23 mouse cellular contexts compared by ENCODE assay signal in the genomic region with DNA sequence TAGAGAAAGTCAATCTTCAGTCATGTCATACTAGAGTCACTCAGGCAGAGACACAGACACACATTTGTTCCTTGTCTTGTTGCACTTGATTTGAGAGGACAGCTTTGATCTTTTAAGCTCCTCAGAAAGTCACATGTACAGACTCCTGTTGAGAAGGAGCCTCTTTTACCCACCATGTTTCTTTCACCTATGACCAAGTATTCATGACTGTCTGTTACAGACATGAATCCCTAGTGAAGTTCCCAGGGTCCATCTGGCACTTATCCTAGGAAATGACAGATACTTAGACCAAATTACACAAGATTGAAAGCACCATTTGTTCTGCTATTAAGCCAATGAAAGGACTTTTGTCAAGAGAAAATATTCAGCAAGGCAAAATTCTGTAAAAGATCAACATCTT.
DNase-seq lines count a peak whose midpoint lies in the region; ATAC-seq lines count a peak whose summit lies in the region.
"Had no signal": no experiment of that assay in that cellular context is flagged by ENCODE, and none has a peak within 500 bp of the region (broad histone marks: within the 10 kb centered on the region; RNA-seq: fewer than 3 reads in every experiment).

No protein-coding gene starts in this region.

- DNase-seq in embryonic facial prominence, embryonic 10.5 days (ENCODE audit: low spot score) = no peak
- DNase-seq in hindbrain, embryonic 11.5 days (ENCODE audit: low spot score) = no peak
- peak; percentile 33 for DNase-seq in embryonic facial prominence, embryonic 14.5 days (ENCODE audit: low spot score)
- DNase-seq in retina, embryonic 14.5 days (ENCODE audit: low spot score) = peak; percentile 47
- DNase-seq in gastrocnemius, postnatal 4 days (ENCODE audit: low spot score in 2 of 2) = no peak
- DNase-seq: adrenal gland, adult 2 months; cerebellum, adult 18-20 months; cerebellum, postnatal 36 days; gastrocnemius, postnatal 25 days; heart, adult 2 months; heart, postnatal 14 days; kidney, postnatal 25 days; lung, embryonic 14.5 days; midbrain, embryonic 14.5 days; thymus, postnatal 14 days had no signal

- H3K36me3 ChIP-seq in embryonic facial prominence, embryonic 12.5 days = no peaks in the 10 kb centered on the region
- H3K36me3 ChIP-seq in embryonic facial prominence, embryonic 10.5 days (replicated peaks) = no peaks in the 10 kb centered on the region
- H3K36me3 ChIP-seq in hindbrain, embryonic 16.5 days (ENCODE audit: control insufficient read depth, insufficient read depth, low read length) = no peaks in the 10 kb centered on the region
- H3K36me3 ChIP-seq in hindbrain, embryonic 11.5 days (ENCODE audit: control insufficient read depth, insufficient read depth, low read length) = no peaks in the 10 kb centered on the region
- no peaks in the 10 kb centered on the region for H3K36me3 ChIP-seq in embryonic facial prominence, embryonic 14.5 days (ENCODE audit: control insufficient read depth, insufficient read depth, low read length)
- H3K36me3 ChIP-seq: embryonic facial prominence, embryonic 13.5 days; heart, embryonic 13.5 days; neural tube, embryonic 12.5 days had no signal

- ATAC-seq in embryonic facial prominence, embryonic 12.5 days (ENCODE audit: insufficient number of reproducible peaks, insufficient read depth, low FRiP score, low TSS enrichment) = 0 out of 2 replicates have a peak, but pooled peaks have one; percentile 41
- peak; percentile 88 for ATAC-seq in hindbrain, embryonic 16.5 days
- ATAC-seq in hindbrain, embryonic 11.5 days (ENCODE audit: low FRiP score) = no peak
- ATAC-seq in embryonic facial prominence, embryonic 14.5 days (ENCODE audit: low read depth) = no peak
- ATAC-seq: intestine, postnatal 0 days; Patski had no signal

- no peak overlapping the region for H3K27ac ChIP-seq in embryonic facial prominence, embryonic 12.5 days
- H3K27ac ChIP-seq in embryonic facial prominence, embryonic 10.5 days (replicated peaks) = no peak overlapping the region
- no peak overlapping the region for H3K27ac ChIP-seq in hindbrain, embryonic 16.5 days (ENCODE audit: low read depth, low read length)
- no peak overlapping the region for H3K27ac ChIP-seq in hindbrain, embryonic 11.5 days (ENCODE audit: low read depth, low read length)
- no peak overlapping the region for H3K27ac ChIP-seq in embryonic facial prominence, embryonic 14.5 days (replicated peaks; ENCODE audit: low read depth, low read length)
- H3K27ac ChIP-seq: embryonic facial prominence, embryonic 13.5 days; heart, adult 2 months; heart, embryonic 13.5 days; liver, embryonic 14.5 days; neural tube, embryonic 12.5 days had no signal

- H3K4me2 ChIP-seq in embryonic facial prominence, embryonic 12.5 days (replicated peaks) = no peak overlapping the region
- H3K4me2 ChIP-seq in hindbrain, embryonic 16.5 days (ENCODE audit: low read length) = no peak overlapping the region
- H3K4me2 ChIP-seq in hindbrain, embryonic 11.5 days (replicated peaks; ENCODE audit: low read depth, low read length) = no peak overlapping the region
- no peak overlapping the region for H3K4me2 ChIP-seq in embryonic facial prominence, embryonic 14.5 days (ENCODE audit: low read depth, low read length)
- H3K4me2 ChIP-seq: embryonic facial prominence, embryonic 13.5 days; heart, embryonic 13.5 days; lung, embryonic 14.5 days; neural tube, embryonic 12.5 days had no signal

- no peaks in the 10 kb centered on the region for H3K9me3 ChIP-seq in embryonic facial prominence, embryonic 12.5 days
- no peaks in the 10 kb centered on the region for H3K9me3 ChIP-seq in embryonic facial prominence, embryonic 10.5 days
- H3K9me3 ChIP-seq in hindbrain, embryonic 16.5 days (ENCODE audit: control insufficient read depth, low read length) = no peaks in the 10 kb centered on the region
- no peaks in the 10 kb centered on the region for H3K9me3 ChIP-seq in hindbrain, embryonic 11.5 days (ENCODE audit: control insufficient read depth, low read length)
- no peaks in the 10 kb centered on the region for H3K9me3 ChIP-seq in embryonic facial prominence, embryonic 14.5 days (ENCODE audit: control insufficient read depth, low read length)
- H3K9me3 ChIP-seq: embryonic facial prominence, embryonic 13.5 days; heart, embryonic 13.5 days; neural tube, embryonic 12.5 days had no signal

- no peaks in the 10 kb centered on the region for H3K4me1 ChIP-seq in embryonic facial prominence, embryonic 12.5 days
- no peaks in the 10 kb centered on the region for H3K4me1 ChIP-seq in embryonic facial prominence, embryonic 10.5 days
- no peaks in the 10 kb centered on the region for H3K4me1 ChIP-seq in hindbrain, embryonic 16.5 days (ENCODE audit: control insufficient read depth, insufficient read depth, low read depth, low read length)
- no peaks in the 10 kb centered on the region for H3K4me1 ChIP-seq in hindbrain, embryonic 11.5 days (replicated peaks; ENCODE audit: control insufficient read depth, insufficient read depth, low read length)
- no peaks in the 10 kb centered on the region for H3K4me1 ChIP-seq in embryonic facial prominence, embryonic 14.5 days (ENCODE audit: control insufficient read depth, insufficient read depth, low read length)
- H3K4me1 ChIP-seq: embryonic facial prominence, embryonic 13.5 days; heart, embryonic 13.5 days; neural tube, embryonic 12.5 days had no signal

- no peak overlapping the region for H3K9ac ChIP-seq in embryonic facial prominence, embryonic 12.5 days
- no peak overlapping the region for H3K9ac ChIP-seq in hindbrain, embryonic 16.5 days (ENCODE audit: low read depth, low read length)
- H3K9ac ChIP-seq in hindbrain, embryonic 11.5 days (ENCODE audit: low read depth, low read length) = no peak overlapping the region
- H3K9ac ChIP-seq in embryonic facial prominence, embryonic 14.5 days (ENCODE audit: low read depth, low read length) = no peak overlapping the region
- H3K9ac ChIP-seq: embryonic facial prominence, embryonic 13.5 days; heart, embryonic 13.5 days; liver, embryonic 14.5 days; lung, embryonic 14.5 days; neural tube, embryonic 12.5 days had no signal

- no peaks in the 10 kb centered on the region for H3K27me3 ChIP-seq in embryonic facial prominence, embryonic 12.5 days
- no peaks in the 10 kb centered on the region for H3K27me3 ChIP-seq in embryonic facial prominence, embryonic 10.5 days (replicated peaks; ENCODE audit: low read depth, poor library complexity, severe bottlenecking)
- no peaks in the 10 kb centered on the region for H3K27me3 ChIP-seq in hindbrain, embryonic 16.5 days (replicated peaks; ENCODE audit: control insufficient read depth, insufficient read depth, low read length)
- no peaks in the 10 kb centered on the region for H3K27me3 ChIP-seq in hindbrain, embryonic 11.5 days (ENCODE audit: control insufficient read depth, insufficient read depth, low read length)
- no peaks in the 10 kb centered on the region for H3K27me3 ChIP-seq in embryonic facial prominence, embryonic 14.5 days (replicated peaks; ENCODE audit: control insufficient read depth, insufficient read depth, low read length)
- H3K27me3 ChIP-seq: embryonic facial prominence, embryonic 13.5 days; heart, embryonic 13.5 days; neural tube, embryonic 12.5 days; Patski had no signal

- no peak overlapping the region for H3K4me3 ChIP-seq in embryonic facial prominence, embryonic 12.5 days
- no peak overlapping the region for H3K4me3 ChIP-seq in embryonic facial prominence, embryonic 10.5 days
- H3K4me3 ChIP-seq in hindbrain, embryonic 16.5 days (ENCODE audit: low read length) = no peak overlapping the region
- no peak overlapping the region for H3K4me3 ChIP-seq in hindbrain, embryonic 11.5 days (ENCODE audit: low read depth, low read length)
- no peak overlapping the region for H3K4me3 ChIP-seq in embryonic facial prominence, embryonic 14.5 days (ENCODE audit: low read depth, low read length)
- H3K4me3 ChIP-seq: embryonic facial prominence, embryonic 13.5 days; heart, adult 2 months; heart, embryonic 13.5 days; neural tube, embryonic 12.5 days had no signal

Comparison
In these comparisons a context has a peak if more than half of its experiments do, and no peak if none do; other contexts are left out.
1. ATAC-seq: peak in embryonic facial prominence, embryonic 12.5 days (single experiment) and hindbrain, embryonic 16.5 days (single experiment); none in hindbrain, embryonic 11.5 days (single experiment) and embryonic facial prominence, embryonic 14.5 days (single experiment).
2. DNase-seq: peak in embryonic facial prominence, embryonic 14.5 days (single experiment) and retina, embryonic 14.5 days (single experiment); none in embryonic facial prominence, embryonic 10.5 days (single experiment), hindbrain, embryonic 11.5 days (single experiment) and gastrocnemius, postnatal 4 days (0 of 2).